Mouse (Mus musculus): ENCODE measurements around the gene Surf6. TPM values are rescaled to one million over a fixed set of nuclear protein-coding genes. Genes with fewer than 3 reads are reported as not detected.
"Not testable (repeated sequence)": the region's sequence is repeated elsewhere in the genome, so short reads cannot be mapped to it uniquely, and the experiment has no call there.

Gene Surf6
- total and polyA plus RNA-seq, 3 experiments, result 61.8 to 65.9 TPM; not detected in 1

GRCm38 (mm10) chr2:26895898-26896297 is 6.8 kb downstream of the Surf6 start (continued):
- no peak for TF ChIP-seq E2F4 (IDR thresholded peaks at IDR 0.05; ENCODE audit: borderline replicate concordance, low read depth, low read length)
- TF ChIP-seq ZNF384 (IDR thresholded peaks at IDR 0.05; ENCODE audit: low read depth, low read length), result no peak
- TF ChIP-seq HCFC1 (IDR thresholded peaks at IDR 0.05; ENCODE audit: low read depth, low read length), result no peak
- no peak for TF ChIP-seq POLR2AphosphoS2 (IDR thresholded peaks at IDR 0.05; ENCODE audit: low read length)

- H3K27ac ChIP-seq (ENCODE audit: control insufficient read depth, low read depth, low read length); H3K4me3 ChIP-seq (ENCODE audit: control insufficient read depth in 1 of 2, insufficient read depth in 1 of 2, low read depth in 2 of 2, low read length in 2 of 2); H3K4me1 ChIP-seq (ENCODE audit: control insufficient read depth in 1 of 2, insufficient read depth in 2 of 2, low read length in 2 of 2); H3K36me3 ChIP-seq (ENCODE audit: control insufficient read depth in 1 of 2, insufficient read depth in 2 of 2, low read length in 2 of 2); H3K9ac ChIP-seq (ENCODE audit: control insufficient read depth, low read depth, low read length, poor library complexity, severe bottlenecking); H3K27me3 ChIP-seq (ENCODE audit: control insufficient read depth in 1 of 2, insufficient read depth in 2 of 2, low read length in 2 of 2); DNase-seq (ENCODE audit: low read depth, low spot score); H3K79me2 ChIP-seq (ENCODE audit: control insufficient read depth, insufficient read depth, low read length, poor library complexity); H3K9me3 ChIP-seq (replicated peaks; ENCODE audit: insufficient read depth, low read length): not testable (repeated sequence)
Observed at GRCm38 (mm10) chr2:26886170-26886569, 16.5 kb downstream of the Surf6 start.

GRCm38 (mm10) chr2:26885541-26885940 is 17.1 kb downstream of the Surf6 start:
- H3K9me3 ChIP-seq (replicated peaks; ENCODE audit: insufficient read depth, low read length); H3K36me3 ChIP-seq (ENCODE audit: control insufficient read depth in 1 of 2, insufficient read depth in 2 of 2, low read length in 2 of 2); H3K9ac ChIP-seq (ENCODE audit: control insufficient read depth, low read depth, low read length, poor library complexity, severe bottlenecking); H3K27ac ChIP-seq (ENCODE audit: control insufficient read depth, low read depth, low read length); DNase-seq (ENCODE audit: low read depth, low spot score); H3K27me3 ChIP-seq (ENCODE audit: control insufficient read depth in 1 of 2, insufficient read depth in 2 of 2, low read length in 2 of 2); H3K4me3 ChIP-seq (ENCODE audit: control insufficient read depth in 1 of 2, insufficient read depth in 1 of 2, low read depth in 2 of 2, low read length in 2 of 2); H3K4me1 ChIP-seq (ENCODE audit: control insufficient read depth in 1 of 2, insufficient read depth in 2 of 2, low read length in 2 of 2); H3K79me2 ChIP-seq (ENCODE audit: control insufficient read depth, insufficient read depth, low read length, poor library complexity): not testable (repeated sequence)

GRCm38 (mm10) chr2:26878571-26878970 is 24.1 kb downstream of the Surf6 start:
- no peak for DNase-seq (ENCODE audit: low read depth, low spot score)
- Histone ChIP-seq H3K4me3 (ENCODE audit: control insufficient read depth in 1 of 2, insufficient read depth in 1 of 2, low read depth in 2 of 2, low read length in 2 of 2) (no peak overlapping the region), H3K79me2 (ENCODE audit: control insufficient read depth, insufficient read depth, low read length, poor library complexity) (no peaks in the 10 kb centered on the region), H3K27me3 (ENCODE audit: control insufficient read depth in 1 of 2, insufficient read depth in 2 of 2, low read length in 2 of 2) (no peaks in the 10 kb centered on the region), H3K9me3 (replicated peaks; ENCODE audit: insufficient read depth, low read length) (no peaks in the 10 kb centered on the region), H3K4me1 (ENCODE audit: control insufficient read depth in 1 of 2, insufficient read depth in 2 of 2, low read length in 2 of 2) (no peaks in the 10 kb centered on the region), H3K36me3 (ENCODE audit: control insufficient read depth in 1 of 2, insufficient read depth in 2 of 2, low read length in 2 of 2) (no peaks in the 10 kb centered on the region), H3K27ac (ENCODE audit: control insufficient read depth, low read depth, low read length) (no peak overlapping the region), H3K9ac (ENCODE audit: control insufficient read depth, low read depth, low read length, poor library complexity, severe bottlenecking) (no peak overlapping the region)
- TF ChIP-seq MAZ (IDR thresholded peaks at IDR 0.05; ENCODE audit: low read depth, low read length) (no peak), SIN3A (IDR thresholded peaks at IDR 0.05; ENCODE audit: low read length) (no peak), TAL1 (IDR thresholded peaks at IDR 0.05; ENCODE audit: low read length) (no peak), MAFK (IDR thresholded peaks at IDR 0.05; ENCODE audit: borderline replicate concordance, low read depth, low read length) (no peak), POLR2AphosphoS2 (IDR thresholded peaks at IDR 0.05; ENCODE audit: low read length) (no peak), CTCF (IDR thresholded peaks at IDR 0.05 in 2 of 3, conservative IDR thresholded peaks at IDR 0.05 in 1 of 3; ENCODE audit: control insufficient read depth in 1 of 3, insufficient read depth in 1 of 3, low read depth in 2 of 3, low read length in 3 of 3, poor library complexity in 1 of 3, severe bottlenecking in 1 of 3) (no peak), USF1 (IDR thresholded peaks at IDR 0.05; ENCODE audit: low read depth, low read length) (no peak), RCOR1 (IDR thresholded peaks at IDR 0.05; ENCODE audit: low read depth, low read length) (no peak), GATA1 (IDR thresholded peaks at IDR 0.05; ENCODE audit: low read depth, low read length) (no peak), POLR2A (IDR thresholded peaks at IDR 0.05; ENCODE audit: control insufficient read depth in 1 of 2, insufficient read depth in 1 of 2, low read depth in 1 of 2, low read length in 2 of 2, poor library complexity in 1 of 2) (no peak), ETS1 (IDR thresholded peaks at IDR 0.05; ENCODE audit: low read depth, low read length) (no peak), MYB (IDR thresholded peaks at IDR 0.05; ENCODE audit: low read depth, low read length) (no peak), NELFE (IDR thresholded peaks at IDR 0.05; ENCODE audit: low read depth, low read length) (no peak), SMC3 (IDR thresholded peaks at IDR 0.05; ENCODE audit: low read depth, low read length) (no peak)

Data from MEL (cell line).